Mouse (Mus musculus): ENCODE measurements around the gene Sez6l.
A peak's percentile ranks its signal among the peaks of the same experiment; 100 is the strongest.

Sez6l gene

GRCm38 (mm10) chr5:112533312-112534075, 43.5 kb downstream of the Sez6l start:
- no peak for DNase-seq (ENCODE audit: low read depth)

GRCm38 (mm10) chr5:112532894-112533293, 44.1 kb downstream of the Sez6l start:
- DNase-seq (ENCODE audit: low read depth) = no peak

- no peak for DNase-seq (ENCODE audit: low read depth)
Measured at GRCm38 (mm10) chr5:112532210-112532609, 44.8 kb downstream of the Sez6l start.

DNA sequence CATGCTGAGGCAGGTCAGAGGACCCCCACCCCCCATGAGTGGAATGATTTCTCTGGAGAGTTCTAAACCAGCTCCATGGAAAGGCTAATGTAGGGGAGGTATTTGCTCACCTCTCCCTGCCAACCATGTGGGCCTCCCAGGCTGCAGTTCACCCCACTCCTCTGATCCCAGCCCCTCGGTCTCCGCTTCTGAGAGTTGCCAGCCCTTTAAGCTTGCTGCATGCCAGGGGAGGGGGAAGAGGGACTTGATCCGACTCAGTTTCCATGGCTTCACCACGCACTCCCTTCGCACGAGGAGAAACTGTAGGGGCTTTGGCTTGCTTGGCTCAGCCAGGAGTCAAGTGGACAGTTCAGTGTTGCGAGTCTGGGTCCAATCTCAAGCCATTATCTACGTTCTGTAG, 45.9 kb downstream of the Sez6l start:
- DNase-seq (ENCODE audit: low read depth) = no peak

DNA sequence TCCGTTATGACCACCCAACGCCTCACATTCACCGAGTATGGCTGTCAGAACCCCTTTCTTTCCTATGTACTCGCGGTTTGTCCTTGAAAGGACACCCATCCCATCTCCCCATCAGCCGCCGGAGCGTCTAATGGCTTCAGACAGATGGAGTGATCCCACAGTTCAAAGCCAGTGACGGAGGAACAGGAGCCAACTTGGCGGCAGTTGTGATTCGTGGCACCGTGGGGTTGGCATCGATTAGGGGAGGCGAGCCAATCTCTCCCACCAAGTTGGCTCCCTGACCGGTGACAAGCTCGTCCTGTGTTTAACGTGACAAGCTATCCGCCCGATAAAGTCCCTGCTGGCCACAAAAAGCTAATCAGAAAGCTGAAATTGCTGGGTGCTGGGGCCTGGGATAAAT, 50.0 kb downstream of the Sez6l start:
- DNase-seq (ENCODE audit: low read depth) = no peak

GRCm38 (mm10) chr5:112526435-112526834, 50.5 kb downstream of the Sez6l start:
- DNase-seq (ENCODE audit: low read depth) = no peak

GRCm38 (mm10) chr5:112525980-112526379, 51.0 kb downstream of the Sez6l start:
- no peak for DNase-seq (ENCODE audit: low read depth)

GRCm38 (mm10) chr5:112525271-112525670, 51.7 kb downstream of the Sez6l start:
- DNase-seq (ENCODE audit: low read depth) = no peak

- no peak for DNase-seq (ENCODE audit: low read depth)
Measured at GRCm38 (mm10) chr5:112523796-112524195, 53.2 kb downstream of the Sez6l start.

- DNase-seq (ENCODE audit: low read depth) = no peak
Measured at GRCm38 (mm10) chr5:112523331-112523730, 53.7 kb downstream of the Sez6l start.

DNA sequence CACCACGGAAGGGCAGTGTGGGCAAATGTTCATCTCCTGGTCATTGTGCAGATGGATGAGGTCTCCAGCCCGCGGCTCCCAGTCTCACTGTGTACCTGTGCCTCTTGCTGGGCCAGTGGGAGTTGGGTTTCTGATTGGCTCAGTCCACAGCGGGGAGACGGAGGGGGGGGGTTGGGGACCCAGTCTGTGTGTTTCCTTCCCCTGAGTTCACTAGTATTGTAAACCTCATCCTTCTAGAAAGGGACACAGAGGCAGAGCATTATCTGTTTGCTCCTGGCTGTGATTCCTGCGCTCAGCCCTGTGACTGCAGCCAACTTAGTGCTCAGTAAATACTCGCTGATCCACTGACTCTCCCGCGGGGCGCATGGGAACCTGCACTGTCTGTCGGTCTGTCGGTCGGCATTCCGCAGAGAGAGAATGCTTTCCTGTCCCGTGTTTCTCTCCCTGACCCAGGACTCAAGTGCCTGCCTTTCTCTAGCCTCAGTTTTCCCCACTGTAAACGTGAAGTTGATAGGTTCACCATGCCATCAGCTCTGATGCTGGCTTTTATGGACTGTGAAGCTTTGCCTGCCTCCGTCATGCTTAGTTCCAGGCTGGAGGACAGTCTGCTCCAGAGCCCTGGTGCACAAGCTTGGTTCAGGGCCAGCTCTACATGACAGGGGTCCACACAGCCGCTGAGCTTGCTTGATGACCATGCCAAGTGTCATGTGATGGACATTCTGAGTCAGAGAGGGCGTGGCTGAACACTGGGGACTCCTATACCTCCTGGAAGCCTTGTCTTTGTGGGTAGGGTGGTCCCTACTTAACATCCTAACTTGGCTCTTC, 55.1 kb downstream of the Sez6l start:
- peak; percentile 6 for DNase-seq (ENCODE audit: low read depth)

- no peak for DNase-seq (ENCODE audit: low read depth)
Measured at GRCm38 (mm10) chr5:112520826-112521702, 55.9 kb downstream of the Sez6l start.

- DNase-seq (ENCODE audit: low read depth) = no peak
Measured at GRCm38 (mm10) chr5:112518773-112519172, 58.2 kb downstream of the Sez6l start.

DNA sequence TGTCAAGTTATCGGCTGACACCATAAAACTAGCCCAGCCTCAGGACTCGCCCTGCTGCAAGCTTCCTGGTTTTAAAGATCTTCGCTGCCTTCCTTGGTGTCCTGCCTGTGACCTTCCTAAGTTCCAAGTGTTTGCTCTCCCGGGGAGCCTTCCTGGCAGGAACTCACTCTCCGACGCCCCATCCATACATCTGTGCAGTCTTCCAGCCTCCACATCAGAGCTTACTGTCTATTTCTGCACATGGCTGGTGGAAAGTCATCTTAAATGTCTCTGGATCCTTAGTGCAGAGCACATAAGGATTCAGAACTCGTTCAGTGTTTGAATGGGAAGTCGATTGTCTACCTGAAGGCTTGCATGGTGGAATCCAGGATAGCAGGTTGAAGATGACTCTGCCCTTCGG, 59.5 kb downstream of the Sez6l start:
- no peak for DNase-seq (ENCODE audit: low read depth)

- peak; percentile 5 for DNase-seq (ENCODE audit: low read depth)
Measured at GRCm38 (mm10) chr5:112516527-112516926, 60.5 kb downstream of the Sez6l start.

DNA sequence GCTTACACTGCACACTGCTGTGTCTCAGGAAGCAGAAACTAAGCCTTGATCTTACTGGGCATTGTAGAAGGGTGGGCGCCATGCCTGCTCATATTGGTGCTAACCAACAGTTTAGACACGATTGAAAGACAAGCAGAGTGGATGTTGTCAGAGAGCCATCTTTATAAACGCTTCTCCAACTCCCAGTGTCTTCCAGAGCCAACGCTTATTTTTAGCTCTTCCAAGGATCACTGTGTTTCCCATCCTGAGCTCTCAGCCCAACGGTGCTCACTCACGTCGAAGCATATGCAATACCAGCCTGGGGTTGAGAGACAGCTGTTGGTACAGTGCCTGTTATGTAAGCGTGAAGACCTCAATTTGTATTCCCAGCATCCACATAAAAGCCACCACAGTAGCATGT, 66.6 kb downstream of the Sez6l start:
- no peak for DNase-seq (ENCODE audit: low read depth)

DNA sequence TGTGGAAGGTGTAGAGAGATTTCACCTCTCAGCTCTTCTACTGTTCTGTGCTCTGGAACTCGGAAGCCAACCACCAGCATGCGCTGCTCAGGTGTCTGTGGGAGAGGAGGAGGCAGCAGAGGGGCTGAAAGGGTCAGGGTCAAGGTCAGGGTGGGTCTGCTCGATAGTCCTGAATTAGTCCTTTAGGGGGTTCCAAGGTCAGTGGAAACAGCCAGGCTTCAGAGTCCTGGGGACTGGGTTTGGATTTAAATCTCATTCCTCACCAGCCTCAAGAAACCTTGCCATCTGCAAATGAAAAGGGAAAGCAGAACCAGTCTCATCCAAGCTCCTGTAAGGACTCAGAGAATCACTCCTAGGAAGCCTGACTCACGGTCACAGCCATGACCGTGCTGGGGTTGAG, 67.1 kb downstream of the Sez6l start:
- DNase-seq (ENCODE audit: low read depth) = no peak

DNA sequence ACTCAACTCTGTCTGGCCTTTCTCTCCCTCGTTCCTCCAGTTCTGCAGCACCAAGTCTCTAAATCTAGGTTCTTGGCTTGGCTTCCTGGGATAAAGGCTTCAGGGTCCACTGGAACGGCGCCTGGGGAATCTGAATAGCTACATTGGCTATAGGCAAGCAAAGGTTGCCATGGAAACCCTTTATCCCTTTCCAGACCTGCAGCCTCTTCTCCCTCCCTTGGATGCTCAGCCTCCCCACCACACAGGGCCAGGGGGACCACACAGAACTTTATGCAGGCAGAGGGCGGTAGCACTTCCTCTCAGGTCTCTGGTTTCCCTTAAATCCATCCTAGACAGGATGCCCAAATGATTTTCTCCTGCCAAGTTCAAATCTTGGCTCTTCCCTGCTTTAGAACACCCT, 71.4 kb downstream of the Sez6l start:
- no peak for DNase-seq (ENCODE audit: low read depth)

- no peak for DNase-seq (ENCODE audit: low read depth)
Measured at GRCm38 (mm10) chr5:112501384-112501783, 75.6 kb downstream of the Sez6l start.

DNA sequence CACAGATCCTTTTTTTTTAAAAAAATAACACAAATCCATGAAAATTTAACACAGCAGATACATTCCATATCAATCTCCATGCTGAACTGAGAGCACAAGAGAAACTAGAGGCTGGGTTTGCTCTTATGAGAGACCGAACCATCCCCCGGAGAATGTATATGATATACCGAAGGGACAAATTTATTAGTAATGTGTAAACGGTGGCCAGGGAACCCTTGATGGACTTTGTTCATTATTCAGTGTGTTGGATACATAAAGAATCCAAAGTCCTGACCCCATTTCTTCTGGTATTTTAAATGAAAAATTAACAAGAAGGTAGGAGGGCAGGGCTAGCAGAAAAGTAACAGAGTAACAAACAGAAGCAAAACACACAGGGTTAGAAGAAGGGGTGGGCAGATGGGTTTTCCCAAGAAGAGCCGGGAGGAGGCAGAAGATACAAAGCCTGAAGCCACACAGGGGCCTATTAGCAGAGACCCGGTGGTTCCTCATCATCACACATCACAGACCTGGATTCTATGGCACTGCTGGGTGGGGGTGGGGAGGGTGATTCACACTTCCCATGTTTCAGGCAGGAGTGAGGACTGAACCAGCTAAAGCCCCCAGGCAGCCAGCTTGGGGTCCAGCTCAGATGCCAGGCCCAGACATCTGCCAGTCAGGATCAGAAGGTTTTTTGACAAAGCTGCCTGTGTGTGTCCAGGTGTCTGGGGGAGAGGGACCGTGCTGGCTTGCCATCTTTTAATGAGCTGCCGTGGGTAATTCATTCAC, 76.9 kb downstream of the Sez6l start:
- no peak for DNase-seq (ENCODE audit: low read depth)

All from 416B (cell line).